Mouse (Mus musculus) lung, adult 2 months (tissue): Measurements from ENCODE around the gene Ccnt1.

ENCODE experiments used
- CTCF ChIP-seq: fragments of 200-500 bp; IDR thresholded peaks from 2 replicates; pipeline ENCODE4 v1.5.1; 2011; ENCODE audit warnings: mild to moderate bottlenecking, low read length, control low read depth; ENCODE audit not compliant: insufficient read depth
- POLR2A ChIP-seq: fragments of 200-500 bp; IDR thresholded peaks from 2 replicates; pipeline ENCODE4 v1.6.1; 2011; ENCODE audit warnings: low read depth, mild to moderate bottlenecking, control low read depth, low read length, borderline replicate concordance; ENCODE audit errors: extremely low read depth

GRCm38 (mm10) chr15:98528066-98528563, 42.6 kb downstream of the Ccnt1 start:
- no peak for TF ChIP-seq CTCF
- no peak for TF ChIP-seq POLR2A
